Mouse (Mus musculus): Measurements from ENCODE around the gene Pam.

GRCm38 (mm10) chr1:98096396-98096935 is 1.0 kb upstream of the Pam start:
- TF ChIP-seq CTCF (IDR thresholded peaks at IDR 0.05; ENCODE audit: low read depth, low read length), result no peak
- TF ChIP-seq POLR2A (IDR thresholded peaks at IDR 0.05; ENCODE audit: borderline replicate concordance, low read depth, low read length), result no peak
